Comparison of ENCODE assay signal across 18 mouse cellular contexts in the genomic region with DNA sequence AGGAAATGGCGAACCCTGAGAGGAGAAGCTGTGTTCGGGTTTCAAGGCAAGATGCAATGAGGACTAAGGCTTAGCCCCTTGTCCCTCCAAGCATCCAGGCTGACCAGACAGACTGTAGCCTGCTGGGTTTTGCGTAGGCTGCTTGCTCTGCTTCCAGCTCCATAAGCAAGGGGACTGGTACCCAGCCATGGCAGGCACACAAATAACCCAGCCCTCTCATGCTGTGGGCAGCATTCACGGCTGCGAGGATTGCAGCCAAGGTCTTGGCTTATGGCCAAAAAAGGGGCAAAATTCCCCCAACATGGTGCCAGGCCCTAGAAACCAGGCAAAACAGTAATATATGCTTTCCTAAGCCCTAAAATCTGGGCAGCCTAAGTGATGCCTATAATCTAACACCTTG. TPM values are rescaled to one million over a fixed set of nuclear protein-coding genes. Genes with fewer than 3 reads are reported as not detected.
DNase-seq lines count a peak whose midpoint lies in the region; ATAC-seq and TF ChIP-seq lines count a peak whose summit lies in the region.
"Had no signal": no experiment of that assay in that cellular context is flagged by ENCODE, and none has a peak within 500 bp of the region (broad histone marks: within the 10 kb centered on the region; RNA-seq: fewer than 3 reads in every experiment).

No protein-coding gene starts in this region.

- H3K27ac ChIP-seq in forebrain, embryonic 14.5 days (ENCODE audit: low read depth, low read length): peak overlapping the region; percentile 10
- H3K27ac ChIP-seq in forebrain, embryonic 11.5 days (ENCODE audit: low read depth, low read length): no peak overlapping the region
- peak overlapping the region; percentile 23; the same call in 1 of the 2 replicates for H3K27ac ChIP-seq in layer of hippocampus, adult 2 months
- 0 out of 2 replicates have a peak overlapping the region, but pooled peaks have one; percentile 40 for H3K27ac ChIP-seq in cerebellum, adult 2 months (ENCODE audit: insufficient read depth, low read length)
- no peak overlapping the region for H3K27ac ChIP-seq in forebrain, postnatal 0 days (ENCODE audit: low read depth, low read length)
- H3K27ac ChIP-seq: embryonic facial prominence, embryonic 12.5 days; stomach, postnatal 0 days had no signal

- TF ChIP-seq CTCF in layer of hippocampus, adult 2 months (conservative IDR thresholded peaks at IDR 0.05): no peak
- TF ChIP-seq CTCF in cerebellum, adult 2 months (IDR thresholded peaks at IDR 0.05; ENCODE audit: borderline replicate concordance, insufficient read depth, low read depth, low read length): no peak
- no peak for TF ChIP-seq CTCF in forebrain, postnatal 0 days (IDR thresholded peaks at IDR 0.05; ENCODE audit: low read depth)

- DNase-seq in forebrain, embryonic 14.5 days (ENCODE audit: low spot score): peak; percentile 74
- no peak for DNase-seq in forebrain, embryonic 11.5 days (ENCODE audit: low spot score)
- DNase-seq in layer of hippocampus, adult 2 months (ENCODE audit: low spot score in 2 of 2): no peak
- no peak for DNase-seq in layer of hippocampus, adult 11-12 months (ENCODE audit: low spot score)
- peak; percentile 40 to 55 for DNase-seq in cerebellum, adult 2 months
- DNase-seq in forebrain, postnatal 0 days: peak; percentile 61
- no peak for DNase-seq in B cell, adult 2 months
- no peak for DNase-seq in ovary, postnatal 36 days (ENCODE audit: low spot score)
- DNase-seq: gastrocnemius, postnatal 14 days; heart, postnatal 10 days; kidney, adult 11 months; kidney, postnatal 10 days; layer of hippocampus, adult 9-11 months; liver; lung, embryonic 14.5 days; thymus, postnatal 14 days had no signal

- TF ChIP-seq POLR2A in cerebellum, adult 2 months (IDR thresholded peaks at IDR 0.05; ENCODE audit: borderline replicate concordance, insufficient read depth, low read length): no peak

- H3K4me3 ChIP-seq in forebrain, embryonic 14.5 days (ENCODE audit: low read depth, low read length): no peak overlapping the region
- H3K4me3 ChIP-seq in forebrain, embryonic 11.5 days (ENCODE audit: low read depth, low read length): no peak overlapping the region
- H3K4me3 ChIP-seq in layer of hippocampus, adult 2 months: no peak overlapping the region
- H3K4me3 ChIP-seq in cerebellum, adult 2 months (replicated peaks; ENCODE audit: insufficient read depth, low read depth, low read length): no peak overlapping the region
- no peak overlapping the region for H3K4me3 ChIP-seq in forebrain, postnatal 0 days (ENCODE audit: low read depth, low read length)
- H3K4me3 ChIP-seq: embryonic facial prominence, embryonic 12.5 days had no signal

- no peaks in the 10 kb centered on the region for H3K27me3 ChIP-seq in forebrain, embryonic 14.5 days (replicated peaks; ENCODE audit: control insufficient read depth, insufficient read depth, low read length)
- H3K27me3 ChIP-seq in forebrain, embryonic 11.5 days (ENCODE audit: control insufficient read depth, insufficient read depth, low read length): no peaks in the 10 kb centered on the region
- H3K27me3 ChIP-seq in cerebellum, adult 2 months (ENCODE audit: control insufficient read depth, insufficient read depth, low read length): no peaks in the 10 kb centered on the region
- H3K27me3 ChIP-seq in forebrain, postnatal 0 days (ENCODE audit: insufficient read depth, low read length): no peaks in the 10 kb centered on the region

- H3K36me3 ChIP-seq in forebrain, embryonic 14.5 days (ENCODE audit: control insufficient read depth, insufficient read depth, low read length): no peaks in the 10 kb centered on the region
- no peaks in the 10 kb centered on the region for H3K36me3 ChIP-seq in forebrain, embryonic 11.5 days (ENCODE audit: control insufficient read depth, insufficient read depth, low read length)
- peaks cover 3% of the 10 kb centered on the region; the same call in 1 of the 2 replicates for H3K36me3 ChIP-seq in forebrain, postnatal 0 days (ENCODE audit: insufficient read depth)

- 0 out of 2 replicates have a peak overlapping the region, but pooled peaks have one; percentile 29 for H3K9ac ChIP-seq in forebrain, embryonic 14.5 days (ENCODE audit: low read length)
- H3K9ac ChIP-seq in forebrain, embryonic 11.5 days (ENCODE audit: low read length): no peak overlapping the region
- no peak overlapping the region for H3K9ac ChIP-seq in forebrain, postnatal 0 days
- H3K9ac ChIP-seq: embryonic facial prominence, embryonic 12.5 days; lung, embryonic 14.5 days had no signal

- H3K4me2 ChIP-seq in forebrain, embryonic 14.5 days (ENCODE audit: low read length): no peak overlapping the region
- H3K4me2 ChIP-seq in forebrain, embryonic 11.5 days (ENCODE audit: low read depth, low read length, severe bottlenecking): no peak overlapping the region
- H3K4me2 ChIP-seq in forebrain, postnatal 0 days (ENCODE audit: low read depth): no peak overlapping the region
- H3K4me2 ChIP-seq: embryonic facial prominence, embryonic 12.5 days; lung, embryonic 14.5 days had no signal

- 32% methylated on average over 5 of the region's 5 CpGs for WGBS in forebrain, embryonic 14.5 days
- 75% methylated on average over 5 of the region's 5 CpGs for WGBS in forebrain, embryonic 11.5 days
- 23% methylated on average over 5 of the region's 5 CpGs for WGBS in cerebellum, adult 2 months
- WGBS in forebrain, postnatal 0 days: 26% methylated on average over 5 of the region's 5 CpGs

- H3K9me3 ChIP-seq in forebrain, embryonic 14.5 days (replicated peaks; ENCODE audit: control insufficient read depth, low read length): no peaks in the 10 kb centered on the region
- no peaks in the 10 kb centered on the region for H3K9me3 ChIP-seq in forebrain, embryonic 11.5 days (ENCODE audit: control insufficient read depth, low read length)
- H3K9me3 ChIP-seq in forebrain, postnatal 0 days (ENCODE audit: low read length): no peaks in the 10 kb centered on the region
- H3K9me3 ChIP-seq: embryonic facial prominence, embryonic 12.5 days had no signal

- H3K4me1 ChIP-seq in forebrain, embryonic 14.5 days (ENCODE audit: control insufficient read depth, insufficient read depth, low read length): peaks cover 8% of the 10 kb centered on the region; the same call in 1 of the 2 replicates
- H3K4me1 ChIP-seq in forebrain, embryonic 11.5 days (replicated peaks; ENCODE audit: control insufficient read depth, insufficient read depth, low read length): 0 out of 2 replicates have a peak, but pooled peaks cover under 1% of the 10 kb centered on the region
- H3K4me1 ChIP-seq in cerebellum, adult 2 months (ENCODE audit: control insufficient read depth, insufficient read depth, low read length): peaks cover 24% of the 10 kb centered on the region
- 0 out of 2 replicates have a peak, but pooled peaks cover 4% of the 10 kb centered on the region for H3K4me1 ChIP-seq in forebrain, postnatal 0 days (ENCODE audit: insufficient read depth)

- ATAC-seq in forebrain, embryonic 14.5 days: peak; percentile 54
- ATAC-seq in forebrain, embryonic 11.5 days (replicated peaks; ENCODE audit: low FRiP score): no peak
- peak; percentile 50 for ATAC-seq in forebrain, postnatal 0 days

RNA-seq across cellular contexts. Expression of a gene that starts 6.0 kb away (rescaled TPM):
- polyA plus RNA-seq in forebrain, embryonic 14.5 days (2014; fragmentation: Nextera tagmentation; extraction: Ambion mirVana): 4.6 and 6.8 TPM in 2 replicates
- 0.76 and 1.5 TPM in 2 replicates for polyA plus RNA-seq in forebrain, embryonic 11.5 days (2014; fragmentation: Nextera tagmentation; extraction: Ambion mirVana)
- total RNA-seq in layer of hippocampus, adult 2 months (2021): 100 to 1,000 TPM; 212 to 222 TPM
- polyA plus RNA-seq in cerebellum, adult 2 months (2012; rRNA removed): 9.5 and 10.8 TPM in 2 replicates
- total RNA-seq in forebrain, postnatal 0 days (2014; rRNA removed): 30.6 and 42.8 TPM in 2 replicates
- 29.4 and 30.3 TPM in 2 replicates for polyA plus RNA-seq in forebrain, postnatal 0 days (2015; fragmentation: Nextera tagmentation; extraction: Ambion mirVana)

RNA-seq across cellular contexts. Expression of a gene that starts 38.2 kb away (rescaled TPM):
- polyA plus RNA-seq in forebrain, embryonic 14.5 days (2014; fragmentation: Nextera tagmentation; extraction: Ambion mirVana): 70.2 and 77.0 TPM in 2 replicates
- 83.4 and 88.9 TPM in 2 replicates for polyA plus RNA-seq in forebrain, embryonic 11.5 days (2014; fragmentation: Nextera tagmentation; extraction: Ambion mirVana)
- total RNA-seq in layer of hippocampus, adult 2 months (2021): 100 to 1,000 TPM; 166 to 170 TPM
- 109 and 116 TPM in 2 replicates for polyA plus RNA-seq in cerebellum, adult 2 months (2012; rRNA removed)
- total RNA-seq in forebrain, postnatal 0 days (2014; rRNA removed): 214 and 247 TPM in 2 replicates
- polyA plus RNA-seq in forebrain, postnatal 0 days (2015; fragmentation: Nextera tagmentation; extraction: Ambion mirVana): 46.8 and 67.8 TPM in 2 replicates

Comparison
In these comparisons a context has a peak if more than half of its experiments do, and no peak if none do; other contexts are left out.
1. DNase-seq: peak in forebrain, embryonic 14.5 days (single experiment), cerebellum, adult 2 months (2 of 2) and forebrain, postnatal 0 days (single experiment); none in forebrain, embryonic 11.5 days (single experiment), layer of hippocampus, adult 2 months (0 of 2), layer of hippocampus, adult 11-12 months (single experiment), B cell, adult 2 months (0 of 2) and ovary, postnatal 36 days (single experiment).
2. H3K27ac ChIP-seq: peak in forebrain, embryonic 14.5 days (single experiment), layer of hippocampus, adult 2 months (single experiment) and cerebellum, adult 2 months (single experiment); none in forebrain, embryonic 11.5 days (single experiment) and forebrain, postnatal 0 days (single experiment).